Mouse (Mus musculus): ENCODE data around the gene Adam34. TPM values are rescaled to one million over a fixed set of nuclear protein-coding genes. Genes with fewer than 3 reads are reported as not detected.
"Not testable (repeated sequence)": the region's sequence is repeated elsewhere in the genome, so short reads cannot be mapped to it uniquely, and the experiment has no call there.

Gene Adam34
- not detected in 2 replicates for polyA plus RNA-seq (2014; fragmentation: Nextera tagmentation; extraction: Ambion mirVana)

GRCm38 (mm10) chr8:43709949-43710348, at the start of gene Adam34:
Gene Adam34, minus strand, starts transcription at chr8:43710049.
- no peak within 1 kb of the TSS for H3K4me2 ChIP-seq (replicated peaks; ENCODE audit: low read depth, low read length)
- H3K27ac ChIP-seq (ENCODE audit: low read depth, low read length): no peak within 1 kb of the TSS
- DNase-seq (ENCODE audit: low spot score): no peak
- no peaks in the 10 kb centered on the region for H3K4me1 ChIP-seq (replicated peaks; ENCODE audit: control insufficient read depth, insufficient read depth, low read length)
- H3K27me3 ChIP-seq (ENCODE audit: control insufficient read depth, insufficient read depth, low read length): no peaks in the 10 kb centered on the region
- ATAC-seq (ENCODE audit: low FRiP score): no peak
- H3K9ac ChIP-seq (ENCODE audit: low read depth, low read length): no peak within 1 kb of the TSS
- no peaks in the 10 kb centered on the region for H3K36me3 ChIP-seq (ENCODE audit: control insufficient read depth, insufficient read depth, low read length)
- H3K9me3 ChIP-seq (ENCODE audit: control insufficient read depth, low read length): no peaks in the 10 kb centered on the region
- H3K4me3 ChIP-seq (ENCODE audit: low read depth, low read length): no peak within 1 kb of the TSS

DNA sequence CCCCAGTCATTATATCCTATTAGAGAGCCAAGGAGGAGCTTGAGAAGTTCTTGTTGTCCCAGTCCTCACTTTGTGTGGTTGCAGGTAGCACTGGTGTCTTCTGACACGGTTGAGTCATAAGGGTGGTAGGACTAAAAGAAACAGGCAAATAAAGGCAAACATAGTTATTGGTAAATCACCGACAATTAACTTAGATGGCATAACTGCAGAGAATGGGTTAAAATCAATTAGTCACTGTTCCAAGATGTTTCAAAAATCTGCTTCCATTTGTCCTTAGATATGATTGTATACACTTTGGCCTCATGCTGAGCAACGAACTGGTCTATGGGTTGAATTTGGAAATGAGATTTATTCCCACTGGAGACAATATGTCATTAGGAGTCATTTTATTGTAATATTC, 82.7 kb downstream of the Adam34 start, which contains the start of gene Gm5346:
Gene Gm5346 (minus strand): TSS at position 101 of the 400 bp plus-strand sequence.
- H3K27ac ChIP-seq (ENCODE audit: low read depth, low read length): no peak within 1 kb of the TSS
- no peak within 1 kb of the TSS for H3K4me2 ChIP-seq (replicated peaks; ENCODE audit: low read depth, low read length)
- H3K4me1 ChIP-seq (replicated peaks; ENCODE audit: control insufficient read depth, insufficient read depth, low read length): no peaks in the 10 kb centered on the region
- 92% methylated on average over 3 of the region's 3 CpGs for WGBS
- no peaks in the 10 kb centered on the region for H3K27me3 ChIP-seq (ENCODE audit: control insufficient read depth, insufficient read depth, low read length)
- no peak within 1 kb of the TSS for H3K9ac ChIP-seq (ENCODE audit: low read depth, low read length)
- no peaks in the 10 kb centered on the region for H3K36me3 ChIP-seq (ENCODE audit: control insufficient read depth, insufficient read depth, low read length)
- ATAC-seq (ENCODE audit: low FRiP score): no peak
- no peak within 1 kb of the TSS for H3K4me3 ChIP-seq (ENCODE audit: low read depth, low read length)
- no peak for DNase-seq (ENCODE audit: low spot score)
- H3K9me3 ChIP-seq (ENCODE audit: control insufficient read depth, low read length): no peaks in the 10 kb centered on the region

DNA sequence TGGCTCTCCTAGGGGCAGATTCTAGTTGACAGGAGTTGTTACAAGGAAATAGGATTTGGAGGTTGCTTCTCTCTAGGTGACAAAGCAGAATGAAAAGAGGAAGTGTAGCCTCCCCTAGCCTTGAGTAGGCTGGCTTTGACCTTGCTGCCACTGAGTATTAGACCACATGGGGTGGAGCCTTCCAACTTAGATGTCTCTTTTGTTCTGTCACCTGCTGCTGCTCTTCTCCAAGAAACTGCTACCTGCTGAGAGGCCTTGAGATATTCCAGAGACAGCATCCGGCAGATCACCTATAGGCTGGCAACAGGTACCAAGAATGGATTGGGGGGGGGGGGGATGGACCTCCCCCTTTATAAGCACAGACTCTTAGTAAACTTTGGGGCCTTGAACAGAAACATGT, 93.8 kb downstream of the Adam34 start:
- no peak for ATAC-seq (ENCODE audit: low FRiP score)
- no peaks in the 10 kb centered on the region for H3K27me3 ChIP-seq (ENCODE audit: control insufficient read depth, insufficient read depth, low read length)
- H3K9ac ChIP-seq (ENCODE audit: low read depth, low read length): no peak overlapping the region
- H3K4me2 ChIP-seq (replicated peaks; ENCODE audit: low read depth, low read length): no peak overlapping the region
- 93% methylated on average over 1 of the region's 1 CpGs for WGBS
- H3K27ac ChIP-seq (ENCODE audit: low read depth, low read length): no peak overlapping the region
- no peak for DNase-seq (ENCODE audit: low spot score)
- H3K36me3 ChIP-seq (ENCODE audit: control insufficient read depth, insufficient read depth, low read length): no peaks in the 10 kb centered on the region
- H3K4me3 ChIP-seq (ENCODE audit: low read depth, low read length): no peak overlapping the region
- no peaks in the 10 kb centered on the region for H3K4me1 ChIP-seq (replicated peaks; ENCODE audit: control insufficient read depth, insufficient read depth, low read length)
- no peaks in the 10 kb centered on the region for H3K9me3 ChIP-seq (ENCODE audit: control insufficient read depth, low read length)

GRCm38 (mm10) chr8:43603657-43604056, 106.2 kb downstream of the Adam34 start:
- not testable (repeated sequence) for H3K36me3 ChIP-seq (ENCODE audit: control insufficient read depth, insufficient read depth, low read length); H3K9ac ChIP-seq (ENCODE audit: low read depth, low read length); H3K4me1 ChIP-seq (replicated peaks; ENCODE audit: control insufficient read depth, insufficient read depth, low read length); H3K9me3 ChIP-seq (ENCODE audit: control insufficient read depth, low read length); H3K27me3 ChIP-seq (ENCODE audit: control insufficient read depth, insufficient read depth, low read length); H3K4me2 ChIP-seq (replicated peaks; ENCODE audit: low read depth, low read length); ATAC-seq (ENCODE audit: low FRiP score); H3K27ac ChIP-seq (ENCODE audit: low read depth, low read length); H3K4me3 ChIP-seq (ENCODE audit: low read depth, low read length); DNase-seq (ENCODE audit: low spot score)
- WGBS: 80% methylated on average over 13 of the region's 13 CpGs

DNA sequence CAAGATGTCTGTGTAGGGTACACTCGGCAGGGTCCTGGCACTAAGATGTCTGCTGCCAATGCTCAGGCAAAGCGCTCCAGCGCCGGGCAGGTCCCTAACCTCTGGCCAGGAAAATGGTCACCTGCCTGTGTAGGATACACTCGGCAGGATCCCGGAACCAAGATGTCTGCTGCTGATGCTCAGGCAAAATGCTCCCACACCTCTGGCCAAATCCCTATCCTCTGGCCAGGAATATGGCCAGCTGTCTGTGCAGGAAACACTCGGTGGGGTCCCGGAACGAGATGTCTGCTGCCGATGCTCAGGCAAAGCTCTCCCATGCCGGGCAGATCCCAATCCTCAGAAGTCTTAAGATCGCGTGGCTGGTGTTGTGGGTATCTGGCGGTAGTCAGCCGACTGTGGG, 106.7 kb downstream of the Adam34 start:
- not testable (repeated sequence) for H3K4me1 ChIP-seq (replicated peaks; ENCODE audit: control insufficient read depth, insufficient read depth, low read length); H3K27me3 ChIP-seq (ENCODE audit: control insufficient read depth, insufficient read depth, low read length); ATAC-seq (ENCODE audit: low FRiP score); H3K27ac ChIP-seq (ENCODE audit: low read depth, low read length); H3K9ac ChIP-seq (ENCODE audit: low read depth, low read length); H3K4me3 ChIP-seq (ENCODE audit: low read depth, low read length); H3K36me3 ChIP-seq (ENCODE audit: control insufficient read depth, insufficient read depth, low read length); DNase-seq (ENCODE audit: low spot score); H3K4me2 ChIP-seq (replicated peaks; ENCODE audit: low read depth, low read length); H3K9me3 ChIP-seq (ENCODE audit: control insufficient read depth, low read length)
- WGBS: 94% methylated on average over 15 of the region's 15 CpGs

Other genes with a start within 250 kb of the Adam34 start
- gene Adam26b, start 181.9 kb downstream of the Adam34 start, polyA plus RNA-seq (2014; fragmentation: Nextera tagmentation; extraction: Ambion mirVana): not detected in 2 replicates
- not detected in 2 replicates for gene Adam26a, start 133.3 kb downstream of the Adam34 start, polyA plus RNA-seq (2014; fragmentation: Nextera tagmentation; extraction: Ambion mirVana)
- not detected in 2 replicates for gene Gm5346, start 82.8 kb downstream of the Adam34 start, polyA plus RNA-seq (2014; fragmentation: Nextera tagmentation; extraction: Ambion mirVana)